Mouse (Mus musculus): Measurements from ENCODE around the gene Tsga10. TPM values are rescaled to one million over a fixed set of nuclear protein-coding genes. Genes with fewer than 3 reads are reported as not detected.

Gene Tsga10
- polyA plus RNA-seq, 1 experiment: 0.46 TPM

GRCm38 (mm10) chr1:37738895-37739294 is 127.3 kb downstream of the Tsga10 start:
- no peaks in the 10 kb centered on the region for H3K79me2 ChIP-seq (ENCODE audit: control insufficient read depth, insufficient read depth)
- no peaks in the 10 kb centered on the region for H3K79me3 ChIP-seq (ENCODE audit: low read depth)
- no peak overlapping the region for H3ac ChIP-seq (ENCODE audit: control insufficient read depth, insufficient read length, low read depth)
- H3K27me3 ChIP-seq (ENCODE audit: control insufficient read depth, insufficient read depth, insufficient read length): peaks cover 5% of the 10 kb centered on the region
- H3K4me3 ChIP-seq (ENCODE audit: insufficient read depth, poor library complexity, severe bottlenecking): no peak overlapping the region
- H3K36me3 ChIP-seq (ENCODE audit: control insufficient read depth, insufficient read depth): no peaks in the 10 kb centered on the region
- TF ChIP-seq USF1 (IDR thresholded peaks at IDR 0.05; ENCODE audit: low read depth) (no peak), MYOG (IDR thresholded peaks at IDR 0.05; ENCODE audit: control insufficient read depth, extremely low read depth, insufficient read length) (no peak), CEBPB (IDR thresholded peaks at IDR 0.05; ENCODE audit: low read depth) (no peak), MYOD1 (IDR thresholded peaks at IDR 0.05; ENCODE audit: control insufficient read depth, insufficient read length, low read depth) (no peak), MAX (IDR thresholded peaks at IDR 0.05) (no peak), CTCF (IDR thresholded peaks at IDR 0.05; ENCODE audit: control insufficient read depth, insufficient read depth, insufficient read length) (no peak), FOSL1 (IDR thresholded peaks at IDR 0.05; ENCODE audit: insufficient read depth, low read length, poor library complexity, severe bottlenecking) (no peak)

GRCm38 (mm10) chr1:37737045-37737444 is 129.2 kb downstream of the Tsga10 start:
- Histone ChIP-seq H3K79me3 (ENCODE audit: low read depth) (no peaks in the 10 kb centered on the region), H3K27me3 (ENCODE audit: control insufficient read depth, insufficient read depth, insufficient read length) (peaks cover 5% of the 10 kb centered on the region), H3K36me3 (ENCODE audit: control insufficient read depth, insufficient read depth) (no peaks in the 10 kb centered on the region), H3K79me2 (ENCODE audit: control insufficient read depth, insufficient read depth) (no peaks in the 10 kb centered on the region), H3K4me3 (ENCODE audit: insufficient read depth, poor library complexity, severe bottlenecking) (no peak overlapping the region), H3ac (ENCODE audit: control insufficient read depth, insufficient read length, low read depth) (no peak overlapping the region)
- no peak for TF ChIP-seq MYOG (IDR thresholded peaks at IDR 0.05; ENCODE audit: control insufficient read depth, extremely low read depth, insufficient read length)
- TF ChIP-seq CEBPB (IDR thresholded peaks at IDR 0.05; ENCODE audit: low read depth): no peak
- TF ChIP-seq MYOD1 (IDR thresholded peaks at IDR 0.05; ENCODE audit: control insufficient read depth, insufficient read length, low read depth): no peak
- no peak for TF ChIP-seq MAX (IDR thresholded peaks at IDR 0.05)
- TF ChIP-seq USF1 (IDR thresholded peaks at IDR 0.05; ENCODE audit: low read depth): no peak
- no peak for TF ChIP-seq FOSL1 (IDR thresholded peaks at IDR 0.05; ENCODE audit: insufficient read depth, low read length, poor library complexity, severe bottlenecking)
- TF ChIP-seq CTCF (IDR thresholded peaks at IDR 0.05; ENCODE audit: control insufficient read depth, insufficient read depth, insufficient read length): no peak

GRCm38 (mm10) chr1:37735932-37736331 is 130.3 kb downstream of the Tsga10 start:
- TF ChIP-seq MYOD1 (IDR thresholded peaks at IDR 0.05; ENCODE audit: control insufficient read depth, insufficient read length, low read depth): no peak
- TF ChIP-seq MAX (IDR thresholded peaks at IDR 0.05): no peak
- TF ChIP-seq USF1 (IDR thresholded peaks at IDR 0.05; ENCODE audit: low read depth): no peak
- TF ChIP-seq CEBPB (IDR thresholded peaks at IDR 0.05; ENCODE audit: low read depth): no peak
- no peak for TF ChIP-seq MYOG (IDR thresholded peaks at IDR 0.05; ENCODE audit: control insufficient read depth, extremely low read depth, insufficient read length)
- no peak for TF ChIP-seq FOSL1 (IDR thresholded peaks at IDR 0.05; ENCODE audit: insufficient read depth, low read length, poor library complexity, severe bottlenecking)
- no peak for TF ChIP-seq CTCF (IDR thresholded peaks at IDR 0.05; ENCODE audit: control insufficient read depth, insufficient read depth, insufficient read length)
- Histone ChIP-seq H3ac (ENCODE audit: control insufficient read depth, insufficient read length, low read depth) (no peak overlapping the region), H3K79me3 (ENCODE audit: low read depth) (no peaks in the 10 kb centered on the region), H3K36me3 (ENCODE audit: control insufficient read depth, insufficient read depth) (no peaks in the 10 kb centered on the region), H3K4me3 (ENCODE audit: insufficient read depth, poor library complexity, severe bottlenecking) (no peak overlapping the region), H3K79me2 (ENCODE audit: control insufficient read depth, insufficient read depth) (no peaks in the 10 kb centered on the region), H3K27me3 (ENCODE audit: control insufficient read depth, insufficient read depth, insufficient read length) (peaks cover 5% of the 10 kb centered on the region)

- Histone ChIP-seq H3K4me3 (ENCODE audit: insufficient read depth, poor library complexity, severe bottlenecking) (no peak overlapping the region), H3K79me3 (ENCODE audit: low read depth) (no peaks in the 10 kb centered on the region), H3ac (ENCODE audit: control insufficient read depth, insufficient read length, low read depth) (no peak overlapping the region), H3K27me3 (ENCODE audit: control insufficient read depth, insufficient read depth, insufficient read length) (peaks cover 5% of the 10 kb centered on the region), H3K36me3 (ENCODE audit: control insufficient read depth, insufficient read depth) (no peaks in the 10 kb centered on the region), H3K79me2 (ENCODE audit: control insufficient read depth, insufficient read depth) (no peaks in the 10 kb centered on the region)
- TF ChIP-seq MAX (IDR thresholded peaks at IDR 0.05) (no peak), FOSL1 (IDR thresholded peaks at IDR 0.05; ENCODE audit: insufficient read depth, low read length, poor library complexity, severe bottlenecking) (no peak), USF1 (IDR thresholded peaks at IDR 0.05; ENCODE audit: low read depth) (no peak), CEBPB (IDR thresholded peaks at IDR 0.05; ENCODE audit: low read depth) (no peak), CTCF (IDR thresholded peaks at IDR 0.05; ENCODE audit: control insufficient read depth, insufficient read depth, insufficient read length) (no peak), MYOD1 (IDR thresholded peaks at IDR 0.05; ENCODE audit: control insufficient read depth, insufficient read length, low read depth) (no peak), MYOG (IDR thresholded peaks at IDR 0.05; ENCODE audit: control insufficient read depth, extremely low read depth, insufficient read length) (no peak)
These were observed 131.4 kb downstream of the Tsga10 start for GRCm38 (mm10) chr1:37734841-37735240.

GRCm38 (mm10) chr1:37729353-37729752 is 136.9 kb downstream of the Tsga10 start:
- Histone ChIP-seq H3K27me3 (ENCODE audit: control insufficient read depth, insufficient read depth, insufficient read length) (peaks cover 3% of the 10 kb centered on the region), H3K79me2 (ENCODE audit: control insufficient read depth, insufficient read depth) (no peaks in the 10 kb centered on the region), H3K36me3 (ENCODE audit: control insufficient read depth, insufficient read depth) (no peaks in the 10 kb centered on the region), H3K79me3 (ENCODE audit: low read depth) (no peaks in the 10 kb centered on the region), H3K4me3 (ENCODE audit: insufficient read depth, poor library complexity, severe bottlenecking) (no peak overlapping the region), H3ac (ENCODE audit: control insufficient read depth, insufficient read length, low read depth) (no peak overlapping the region)
- no peak for TF ChIP-seq MAX (IDR thresholded peaks at IDR 0.05)
- TF ChIP-seq USF1 (IDR thresholded peaks at IDR 0.05; ENCODE audit: low read depth): no peak
- TF ChIP-seq FOSL1 (IDR thresholded peaks at IDR 0.05; ENCODE audit: insufficient read depth, low read length, poor library complexity, severe bottlenecking): no peak
- TF ChIP-seq CTCF (IDR thresholded peaks at IDR 0.05; ENCODE audit: control insufficient read depth, insufficient read depth, insufficient read length): no peak
- no peak for TF ChIP-seq MYOG (IDR thresholded peaks at IDR 0.05; ENCODE audit: control insufficient read depth, extremely low read depth, insufficient read length)
- TF ChIP-seq MYOD1 (IDR thresholded peaks at IDR 0.05; ENCODE audit: control insufficient read depth, insufficient read length, low read depth): no peak
- no peak for TF ChIP-seq CEBPB (IDR thresholded peaks at IDR 0.05; ENCODE audit: low read depth)

GRCm38 (mm10) chr1:37728053-37728452 is 138.2 kb downstream of the Tsga10 start:
- Histone ChIP-seq H3K79me3 (ENCODE audit: low read depth) (no peaks in the 10 kb centered on the region), H3ac (ENCODE audit: control insufficient read depth, insufficient read length, low read depth) (no peak overlapping the region), H3K27me3 (ENCODE audit: control insufficient read depth, insufficient read depth, insufficient read length) (no peaks in the 10 kb centered on the region), H3K79me2 (ENCODE audit: control insufficient read depth, insufficient read depth) (no peaks in the 10 kb centered on the region), H3K36me3 (ENCODE audit: control insufficient read depth, insufficient read depth) (no peaks in the 10 kb centered on the region), H3K4me3 (ENCODE audit: insufficient read depth, poor library complexity, severe bottlenecking) (no peak overlapping the region)
- TF ChIP-seq USF1 (IDR thresholded peaks at IDR 0.05; ENCODE audit: low read depth) (no peak), MYOD1 (IDR thresholded peaks at IDR 0.05; ENCODE audit: control insufficient read depth, insufficient read length, low read depth) (no peak), CTCF (IDR thresholded peaks at IDR 0.05; ENCODE audit: control insufficient read depth, insufficient read depth, insufficient read length) (no peak), MYOG (IDR thresholded peaks at IDR 0.05; ENCODE audit: control insufficient read depth, extremely low read depth, insufficient read length) (no peak), MAX (IDR thresholded peaks at IDR 0.05) (no peak), FOSL1 (IDR thresholded peaks at IDR 0.05; ENCODE audit: insufficient read depth, low read length, poor library complexity, severe bottlenecking) (no peak), CEBPB (IDR thresholded peaks at IDR 0.05; ENCODE audit: low read depth) (no peak)
